Mouse (Mus musculus) limb, embryonic 11.5 days (tissue): ENCODE results near the gene Actc1. TPM values are rescaled to one million over a fixed set of nuclear protein-coding genes. Genes with fewer than 3 reads are reported as not detected.

Experiments
- ATAC-seq: fragments of 200-750 bp; cut with Nextera tagmentation; 2 replicates; pipeline ENCODE4 v1.8.0; 2017; ENCODE audit warnings: low read depth; ENCODE audit not compliant: insufficient number of reproducible peaks, low FRiP score, low TSS enrichment
- DNase-seq: peaks from one replicate; pipeline ENCODE4 v3.0.0-alpha.2; 2015; ENCODE audit warnings: low spot score
- H3K27ac ChIP-seq: fragments of 300-500 bp; sonication (generic); replicated peaks from 2 replicates; pipeline ENCODE4 v1.5.1; 2014; ENCODE audit warnings: low read depth, mild to moderate bottlenecking, low read length
- H3K27me3 ChIP-seq: fragments of 300-500 bp; sonication (generic); 2 replicates; pipeline ENCODE4 v1.6.1; 2014; ENCODE audit warnings: mild to moderate bottlenecking, low read length, mixed read lengths; ENCODE audit not compliant: control insufficient read depth, insufficient read depth
- H3K36me3 ChIP-seq: fragments of 300-500 bp; sonication (generic); 2 replicates; pipeline ENCODE4 v1.6.1; 2014; ENCODE audit warnings: mild to moderate bottlenecking, low read length, moderate library complexity, mixed read lengths; ENCODE audit not compliant: control insufficient read depth, insufficient read depth
- H3K4me1 ChIP-seq: fragments of 300-500 bp; sonication (generic); 2 replicates; pipeline ENCODE4 v1.6.1; 2014; ENCODE audit warnings: low read length, mixed read lengths; ENCODE audit not compliant: control insufficient read depth, insufficient read depth
- H3K4me2 ChIP-seq: fragments of 300-500 bp; sonication (generic); 2 replicates; pipeline ENCODE4 v1.6.1; 2014; ENCODE audit warnings: low read depth, mild to moderate bottlenecking, moderate library complexity; ENCODE audit not compliant: severe bottlenecking
- H3K4me3 ChIP-seq: fragments of 300-500 bp; sonication (generic); 2 replicates; pipeline ENCODE4 v1.5.1; 2014; ENCODE audit warnings: low read depth, low read length
- H3K9ac ChIP-seq: fragments of 300-500 bp; sonication (generic); 2 replicates; pipeline ENCODE4 v1.6.1; 2014; ENCODE audit warnings: mild to moderate bottlenecking, low read length
- H3K9me3 ChIP-seq: fragments of 300-500 bp; sonication (generic); 2 replicates; pipeline ENCODE4 v1.6.1; 2016; ENCODE audit warnings: low read length; ENCODE audit not compliant: control insufficient read depth
- WGBS: fragments of 180-500 bp; shearing (Covaris S2); extraction: QIAGEN DNeasy Blood & Tissue Kit; methylation state at CpG from one replicate; pipeline ENCODE4 v1.1.7; 2014; 5-methylcytosine and 5-hydroxymethylcytosine counted together
- polyA plus RNA-seq: library from polyadenylated mRNA; unstranded; fragments of >200 nt; fragmentation: Nextera tagmentation; extraction: Ambion mirVana; gene quantifications from 2 replicates; pipeline ENCODE4 v1.2.1, GENCODE M21; 2014

Gene Actc1
- polyA plus RNA-seq, 1 experiment from 2014 or later, result 95.4 TPM

GRCm38 (mm10) chr2:114094696-114095095 is 41.3 kb upstream of the Actc1 start:
- Histone ChIP-seq H3K9me3 (no peaks in the 10 kb centered on the region), H3K4me3 (no peak overlapping the region), H3K4me1 (no peaks in the 10 kb centered on the region), H3K27me3 (no peaks in the 10 kb centered on the region), H3K4me2 (no peak overlapping the region), H3K27ac (no peak overlapping the region), H3K9ac (no peak overlapping the region), H3K36me3 (no peaks in the 10 kb centered on the region)
- WGBS, result 96% methylated on average over 1 of the region's 1 CpGs
- ATAC-seq (no peak), DNase-seq (no peak)

GRCm38 (mm10) chr2:114093577-114093976 is 40.2 kb upstream of the Actc1 start:
- no peaks in the 10 kb centered on the region for H3K9me3 ChIP-seq
- DNase-seq, result no peak
- no peak overlapping the region for H3K4me3 ChIP-seq
- no peaks in the 10 kb centered on the region for H3K4me1 ChIP-seq
- ATAC-seq, result no peak
- H3K4me2 ChIP-seq, result no peak overlapping the region
- WGBS, result 87% methylated on average over 9 of the region's 9 CpGs
- no peak overlapping the region for H3K9ac ChIP-seq
- H3K27me3 ChIP-seq, result no peaks in the 10 kb centered on the region
- no peaks in the 10 kb centered on the region for H3K36me3 ChIP-seq
- no peak overlapping the region for H3K27ac ChIP-seq

- no peak for DNase-seq
- H3K4me3 ChIP-seq, result no peak overlapping the region
- H3K36me3 ChIP-seq, result no peaks in the 10 kb centered on the region
- H3K27me3 ChIP-seq, result no peaks in the 10 kb centered on the region
- no peak overlapping the region for H3K9ac ChIP-seq
- no peak for ATAC-seq
- no peaks in the 10 kb centered on the region for H3K9me3 ChIP-seq
- 89% methylated on average over 3 of the region's 3 CpGs for WGBS
- H3K4me2 ChIP-seq, result no peak overlapping the region
- no peak overlapping the region for H3K27ac ChIP-seq
- H3K4me1 ChIP-seq, result no peaks in the 10 kb centered on the region
Observed at GRCm38 (mm10) chr2:114089862-114090261, 36.5 kb upstream of the Actc1 start.

GRCm38 (mm10) chr2:114087271-114087670 is 33.9 kb upstream of the Actc1 start:
- DNase-seq (no peak), ATAC-seq (no peak)
- Histone ChIP-seq H3K9me3 (no peaks in the 10 kb centered on the region), H3K4me1 (no peaks in the 10 kb centered on the region), H3K4me3 (no peak overlapping the region), H3K27ac (no peak overlapping the region), H3K36me3 (no peaks in the 10 kb centered on the region), H3K9ac (no peak overlapping the region), H3K27me3 (no peaks in the 10 kb centered on the region), H3K4me2 (no peak overlapping the region)
- 73% methylated on average over 1 of the region's 1 CpGs for WGBS

GRCm38 (mm10) chr2:114071876-114072275 is 18.5 kb upstream of the Actc1 start:
- H3K4me1 ChIP-seq, result no peaks in the 10 kb centered on the region
- DNase-seq (no peak), ATAC-seq (no peak)
- no peak overlapping the region for H3K4me3 ChIP-seq
- no peak overlapping the region for H3K9ac ChIP-seq
- 81% methylated on average over 2 of the region's 2 CpGs for WGBS
- H3K27me3 ChIP-seq, result no peaks in the 10 kb centered on the region
- H3K36me3 ChIP-seq, result no peaks in the 10 kb centered on the region
- H3K4me2 ChIP-seq, result no peak overlapping the region
- no peaks in the 10 kb centered on the region for H3K9me3 ChIP-seq
- H3K27ac ChIP-seq, result no peak overlapping the region

GRCm38 (mm10) chr2:114066226-114066625 is 12.9 kb upstream of the Actc1 start:
- Histone ChIP-seq H3K36me3 (no peaks in the 10 kb centered on the region), H3K9ac (no peak overlapping the region), H3K9me3 (no peaks in the 10 kb centered on the region), H3K4me1 (no peaks in the 10 kb centered on the region), H3K27ac (no peak overlapping the region), H3K27me3 (no peaks in the 10 kb centered on the region), H3K4me2 (no peak overlapping the region), H3K4me3 (no peak overlapping the region)
- DNase-seq (no peak), ATAC-seq (no peak)
- 74% methylated on average over 3 of the region's 3 CpGs for WGBS

GRCm38 (mm10) chr2:114064004-114064403 is 10.7 kb upstream of the Actc1 start:
- Histone ChIP-seq H3K27ac (no peak overlapping the region), H3K4me2 (no peak overlapping the region), H3K4me3 (no peak overlapping the region), H3K9me3 (no peaks in the 10 kb centered on the region), H3K9ac (no peak overlapping the region), H3K4me1 (no peaks in the 10 kb centered on the region), H3K36me3 (no peaks in the 10 kb centered on the region), H3K27me3 (no peaks in the 10 kb centered on the region)
- ATAC-seq, result no peak
- DNase-seq, result no peak
- 71% methylated on average over 2 of the region's 2 CpGs for WGBS

GRCm38 (mm10) chr2:114060071-114060591 is 6.8 kb upstream of the Actc1 start:
- DNase-seq, result no peak
- ATAC-seq, result no peak
- Histone ChIP-seq H3K9me3 (no peaks in the 10 kb centered on the region), H3K4me2 (no peak overlapping the region), H3K9ac (no peak overlapping the region), H3K4me1 (no peaks in the 10 kb centered on the region), H3K27ac (no peak overlapping the region), H3K27me3 (no peaks in the 10 kb centered on the region), H3K4me3 (no peak overlapping the region), H3K36me3 (no peaks in the 10 kb centered on the region)
- 67% methylated on average over 6 of the region's 6 CpGs for WGBS

- ATAC-seq, result no peak
- no peaks in the 10 kb centered on the region for H3K4me1 ChIP-seq
- no peaks in the 10 kb centered on the region for H3K27me3 ChIP-seq
- H3K4me2 ChIP-seq, result no peak overlapping the region
- no peak overlapping the region for H3K4me3 ChIP-seq
- DNase-seq, result no peak
- H3K27ac ChIP-seq, result no peak overlapping the region
- 83% methylated on average over 1 of the region's 1 CpGs for WGBS
- H3K9ac ChIP-seq, result no peak overlapping the region
- H3K9me3 ChIP-seq, result no peaks in the 10 kb centered on the region
- H3K36me3 ChIP-seq, result no peaks in the 10 kb centered on the region
Observed at GRCm38 (mm10) chr2:114059608-114060007, 6.3 kb upstream of the Actc1 start.
